Mouse (Mus musculus): ENCODE measurements around the gene Gm11011.

DNA sequence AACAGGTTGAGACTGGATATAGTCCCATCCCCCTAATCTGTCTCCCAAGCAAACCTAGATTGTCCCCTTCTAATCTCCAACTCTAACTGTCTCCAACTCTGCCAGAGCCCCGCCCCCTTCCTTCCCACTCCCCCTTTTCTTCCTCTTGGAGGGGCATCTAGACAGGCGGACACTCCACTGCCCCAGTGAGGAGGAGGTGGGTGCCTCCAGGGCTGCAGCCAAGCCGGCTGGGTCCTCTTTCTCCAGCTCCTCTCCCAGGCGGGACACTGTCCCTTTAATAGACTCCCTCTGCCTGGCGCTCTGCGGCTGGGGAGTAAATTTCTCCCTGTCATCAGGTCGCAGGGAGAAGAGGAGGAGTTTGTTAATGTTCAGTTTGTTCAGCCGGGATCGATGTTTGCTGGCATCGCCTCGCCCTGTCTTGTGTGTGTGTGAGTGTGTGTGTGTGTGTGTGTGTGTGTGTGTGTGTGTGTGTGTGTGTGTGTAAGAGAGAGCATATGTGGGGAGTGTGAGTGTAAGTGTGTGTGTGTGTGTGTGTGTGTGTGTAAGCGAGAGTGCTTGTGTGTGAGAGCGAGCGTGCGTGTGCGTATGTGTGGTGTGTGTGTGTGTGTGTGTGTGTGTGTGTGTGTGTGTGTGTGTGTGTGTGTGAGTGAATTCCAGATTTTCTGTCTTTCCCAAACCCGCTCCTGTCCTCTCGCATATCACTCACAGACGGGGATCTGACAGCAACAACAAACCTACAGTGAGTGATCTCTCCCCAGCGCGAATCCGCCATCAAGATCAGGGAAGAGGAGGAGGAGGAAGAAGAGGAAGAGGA, 45.0 kb upstream of the Gm11011 start, which contains the start of gene Tshz2:
- TF ChIP-seq CTCF (IDR thresholded peaks at IDR 0.05; ENCODE audit: low read depth) (no peak), EP300 (IDR thresholded peaks at IDR 0.05; ENCODE audit: low read depth) (no peak)

Measured in liver, embryonic 14.5 days (tissue).